Mouse (Mus musculus): ENCODE data around the gene Rprd1b.

- TF ChIP-seq CTCF (IDR thresholded peaks at IDR 0.05; ENCODE audit: extremely low read depth, insufficient read length, insufficient replicate concordance, low read depth, low read length) (no peak), POLR2A (IDR thresholded peaks at IDR 0.05; ENCODE audit: low read depth, low read length) (no peak)
Measured at GRCm38 (mm10) chr2:158140664-158141063, 112.4 kb downstream of the Rprd1b start.

Data from small intestine, adult 2 months (tissue).